Mouse (Mus musculus) urinary bladder, postnatal 4 days (tissue): ENCODE results near the gene Ndufv1.

ENCODE experiments used
- DNase-seq, 2 experiments: peaks; one replicate each; pipeline ENCODE4 v3.0.0; 2021 to 2022; ENCODE audit warnings: low spot score in 2 of 2

Ndufv1 gene

DNA sequence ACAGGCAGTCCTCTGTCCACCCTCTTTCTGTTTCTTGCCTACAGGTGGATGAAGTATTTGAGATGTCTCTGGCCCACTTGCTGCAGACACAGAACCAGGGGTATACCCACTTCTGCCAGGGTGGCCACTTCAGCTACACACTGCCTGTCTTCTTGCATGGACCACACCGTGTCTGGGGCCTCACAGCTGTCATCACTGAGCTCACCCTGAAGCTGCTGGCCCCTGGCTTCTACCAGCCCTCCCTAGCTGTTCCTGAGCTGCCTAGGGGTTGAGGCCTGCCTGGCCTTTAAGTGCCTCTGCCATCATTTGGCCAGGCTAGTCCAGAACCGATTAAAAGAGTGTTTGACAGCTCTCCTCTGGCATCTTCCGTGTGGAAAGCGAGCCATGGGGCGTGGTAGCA lies 10.9 kb downstream of the Ndufv1 start:
- no peak for DNase-seq

DNA sequence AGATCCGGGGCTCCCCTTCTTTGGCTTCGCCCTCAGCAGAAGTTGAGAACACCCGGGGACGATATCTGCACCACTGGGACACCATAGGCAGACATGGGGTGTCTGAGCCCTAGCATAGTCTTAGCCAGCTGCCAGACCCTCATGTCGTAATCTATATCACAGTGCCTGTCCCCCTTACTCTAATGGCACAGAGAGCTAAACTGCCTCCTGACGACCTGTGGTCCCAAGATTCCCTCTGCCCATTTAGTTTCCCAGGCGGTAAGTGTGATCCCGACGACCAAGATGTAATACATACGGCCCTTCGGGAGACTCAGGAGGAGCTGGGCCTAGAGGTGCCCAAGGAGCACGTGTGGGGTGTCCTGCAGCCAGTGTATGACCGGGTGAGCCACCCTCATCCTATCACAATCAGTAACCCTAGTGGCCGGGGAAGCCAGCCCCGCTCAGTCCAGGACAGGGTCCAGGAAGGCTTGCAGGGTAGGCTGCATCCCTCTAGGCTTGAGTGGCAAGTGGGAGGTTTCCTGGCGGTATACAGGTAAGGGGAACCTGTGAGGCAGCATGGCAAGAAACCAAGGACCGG lies 11.6 kb downstream of the Ndufv1 start:
- no peak for DNase-seq

DNA sequence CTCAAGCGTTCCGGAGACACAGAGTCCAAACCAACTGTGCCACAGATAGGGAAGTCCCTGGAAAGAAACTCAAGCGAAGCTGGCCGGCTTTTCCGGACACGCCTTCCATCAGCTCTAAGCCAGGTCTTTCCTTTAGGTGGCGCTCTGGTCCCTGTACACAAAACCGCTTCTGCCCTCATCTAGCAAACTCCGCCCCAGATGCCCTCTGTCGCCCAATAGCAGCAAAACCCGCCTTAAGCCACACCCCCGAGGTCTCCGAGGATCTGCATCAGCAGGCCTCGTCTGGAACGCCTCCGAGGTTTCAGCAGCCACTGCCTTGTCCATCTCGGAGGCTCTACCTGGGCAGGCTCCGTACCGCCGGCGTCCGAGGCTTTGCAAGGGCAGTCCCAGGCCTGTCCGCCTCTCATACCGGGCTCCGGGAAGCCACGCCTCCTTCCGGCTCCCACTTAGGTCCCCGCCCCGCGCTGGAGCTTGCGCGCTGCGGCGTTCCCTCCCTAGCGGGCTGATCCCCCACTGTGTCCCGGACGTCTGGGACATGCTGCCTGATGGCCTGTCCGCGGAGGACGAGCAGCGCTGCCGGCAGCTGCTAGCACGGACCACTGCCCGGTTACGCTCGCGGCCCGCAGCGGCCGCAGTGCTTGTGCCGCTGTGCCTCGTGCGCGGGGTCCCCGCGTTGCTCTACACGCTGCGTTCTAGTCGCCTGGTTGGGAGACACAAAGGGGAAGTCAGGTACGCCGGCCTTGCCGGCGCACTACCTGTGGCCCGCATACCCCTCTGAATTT lies 12.3 kb downstream of the Ndufv1 start, which contains the start of the genes Nudt8 and Gm49405:
TSS of gene Nudt8 (plus strand) at position 462 of the 782 bp plus-strand sequence.
TSS of gene Gm49405 (plus strand) at position 508 of the 782 bp plus-strand sequence.
- peak; percentile 92 to 96 for DNase-seq

DNA sequence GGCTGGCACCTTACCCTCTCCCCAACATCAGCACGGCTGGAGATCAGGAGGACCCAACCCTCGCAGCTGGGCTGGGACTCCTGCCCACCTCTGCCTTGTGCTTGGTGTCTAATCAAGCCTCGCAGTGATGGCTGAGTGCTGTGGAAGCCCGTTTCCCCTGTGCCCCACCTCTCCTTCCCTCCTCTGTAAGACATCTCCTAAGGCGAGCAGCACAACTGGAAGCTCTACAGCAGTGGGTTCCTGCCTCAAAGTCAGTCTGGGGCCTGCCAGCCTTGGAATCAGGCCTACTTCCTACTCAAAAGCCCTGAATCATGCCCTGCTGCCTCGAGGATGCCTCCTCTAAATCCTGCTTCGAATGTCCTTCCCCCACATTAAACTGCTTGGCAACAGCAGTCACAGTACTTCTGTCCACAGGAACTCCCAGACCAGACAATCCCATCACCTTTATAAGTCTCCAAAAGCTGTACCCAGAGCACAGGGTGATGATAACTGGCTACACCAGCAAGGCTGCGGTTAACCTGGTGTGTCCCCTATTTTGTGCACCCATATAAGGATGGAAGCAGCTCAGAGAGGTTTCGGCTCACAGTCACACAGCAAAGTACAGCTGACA lies 13.4 kb downstream of the Ndufv1 start:
- no peak for DNase-seq

DNA sequence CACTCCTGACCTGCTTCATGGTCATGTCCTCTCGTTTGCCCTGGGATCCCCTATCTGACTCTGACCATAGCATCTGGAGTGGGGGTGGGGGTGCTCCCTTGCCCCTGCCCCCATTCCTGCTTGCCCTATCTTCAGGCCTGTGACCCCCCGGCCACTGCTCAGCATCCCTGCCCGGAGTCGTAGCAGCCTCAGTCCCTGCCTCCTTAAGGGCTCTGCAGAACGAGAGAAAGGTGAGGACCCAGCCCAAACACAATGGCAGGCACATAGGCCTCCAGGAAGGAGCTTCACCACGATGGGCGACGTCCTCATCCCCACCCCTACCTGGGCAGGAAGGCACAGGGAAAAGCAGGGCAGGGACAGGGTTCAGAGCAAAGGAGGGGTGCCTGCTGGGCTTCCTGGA lies 14.3 kb downstream of the Ndufv1 start:
- no peak for DNase-seq

DNA sequence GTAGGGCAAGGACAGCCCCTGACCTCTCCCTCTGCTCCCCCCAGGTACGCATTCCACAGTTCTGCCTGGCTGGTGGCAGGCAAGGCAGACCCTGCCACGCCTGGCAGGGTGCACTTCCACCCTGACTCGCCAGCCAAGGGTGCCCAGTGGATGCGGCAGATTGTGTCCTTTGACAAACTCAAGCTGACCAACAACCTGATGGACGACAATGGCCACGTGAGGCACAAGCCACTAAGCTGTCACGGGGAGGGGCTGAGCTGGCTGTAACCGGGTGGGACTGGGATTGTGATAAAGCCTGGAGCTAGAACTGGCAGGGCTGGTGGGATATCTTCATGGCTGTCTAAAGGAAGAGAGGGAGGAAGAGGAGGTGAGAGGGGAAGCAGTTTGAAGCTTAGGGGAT lies 15.4 kb downstream of the Ndufv1 start:
- no peak for DNase-seq

DNA sequence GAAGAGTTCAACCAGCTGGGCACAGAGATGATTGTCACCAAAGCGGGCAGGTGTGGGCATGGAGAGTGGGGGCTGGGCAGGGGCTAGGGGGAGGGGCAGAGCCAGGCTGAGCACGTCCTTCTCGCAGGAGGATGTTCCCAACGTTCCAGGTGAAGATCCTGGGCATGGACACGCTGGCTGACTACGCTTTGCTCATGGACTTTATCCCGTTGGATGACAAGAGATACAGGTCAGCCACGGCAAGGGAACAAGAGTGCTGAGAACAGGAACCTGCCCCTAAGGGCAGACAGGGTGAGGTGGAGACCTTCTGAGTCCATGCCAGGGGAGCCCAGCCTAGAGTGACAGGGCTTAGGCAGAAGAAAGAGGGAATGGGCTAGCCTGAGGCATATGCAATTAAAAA lies 15.9 kb downstream of the Ndufv1 start:
- DNase-seq = no peak

DNA sequence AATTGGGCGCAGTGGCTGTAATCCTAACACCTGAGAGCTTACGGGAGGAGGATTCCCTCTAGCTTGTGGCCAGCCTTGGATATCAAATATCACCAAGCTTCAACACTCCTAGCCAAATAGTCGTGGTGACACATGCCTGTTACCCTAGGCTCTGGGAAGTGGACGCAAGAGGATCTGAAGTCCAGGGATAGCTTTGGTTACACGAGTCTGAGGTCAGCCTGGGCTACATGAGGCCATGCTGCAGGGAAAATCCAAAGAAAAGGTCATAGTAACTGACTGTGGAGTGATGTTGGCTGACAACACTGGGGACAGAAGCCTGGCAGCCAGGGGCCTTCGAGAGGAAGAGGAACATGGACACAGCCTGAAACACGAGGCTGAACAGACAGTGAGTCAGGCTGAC lies 16.5 kb downstream of the Ndufv1 start:
- DNase-seq = no peak

DNA sequence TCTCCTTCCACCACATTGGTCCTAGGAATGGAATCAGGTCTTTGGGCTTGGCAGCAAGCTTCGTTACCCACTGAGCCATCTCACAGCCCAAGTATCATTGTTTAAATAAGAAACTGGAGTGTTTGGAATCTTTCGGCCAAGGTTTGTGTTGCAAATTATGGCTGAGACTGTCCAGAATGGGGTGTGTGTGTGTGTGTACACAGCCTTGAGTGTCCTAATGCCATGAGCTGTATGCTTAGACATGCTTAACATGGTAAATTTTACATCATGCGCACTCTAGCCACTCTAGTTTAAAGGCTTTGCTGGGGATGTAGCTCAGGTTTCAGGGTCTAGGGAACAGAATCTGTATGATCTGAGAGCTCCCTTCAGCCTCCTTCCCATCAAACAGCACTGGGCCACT lies 17.1 kb downstream of the Ndufv1 start:
- no peak for DNase-seq

DNA sequence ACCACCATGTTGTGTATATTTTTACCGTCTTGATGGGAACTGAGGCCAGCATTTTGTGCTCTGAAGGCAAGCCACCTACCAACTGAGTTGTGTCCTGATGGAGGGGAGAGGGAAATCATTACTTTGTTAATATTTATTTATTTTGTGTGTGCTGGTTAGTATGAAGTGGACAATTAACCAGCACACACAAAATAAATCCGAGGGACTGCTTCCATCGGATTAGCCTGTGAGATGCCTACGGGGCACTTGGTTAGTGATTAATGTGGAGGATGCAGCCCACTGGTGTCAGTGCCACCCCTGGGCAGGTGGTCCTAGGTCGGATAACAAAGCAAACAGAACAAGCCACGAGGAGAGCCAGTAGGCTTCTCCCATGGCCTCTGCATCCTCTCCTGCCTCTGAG lies 17.7 kb downstream of the Ndufv1 start:
- DNase-seq = no peak

DNA sequence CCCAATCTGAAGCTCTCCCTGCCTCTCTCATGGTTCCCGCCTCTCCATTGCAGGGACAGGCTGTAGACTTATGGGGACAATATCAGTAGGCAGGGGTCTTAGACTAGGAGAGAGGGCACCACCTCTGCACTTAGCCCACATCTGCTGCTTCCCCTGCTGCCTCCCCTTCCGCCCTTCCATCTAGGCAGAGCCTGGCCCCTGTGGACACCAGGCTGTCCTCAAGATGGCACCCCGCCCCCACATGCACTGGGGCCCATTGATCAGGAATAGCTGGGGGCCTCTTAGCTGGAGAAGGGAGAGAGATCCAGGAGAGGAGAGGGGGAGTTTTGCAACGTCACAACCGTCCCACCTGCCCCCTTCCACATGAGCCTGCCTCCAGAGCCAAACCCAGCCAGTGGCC lies 20.2 kb downstream of the Ndufv1 start, which contains the start of gene Tbx10:
TSS of gene Tbx10 (plus strand) at position 337 of the 400 bp plus-strand sequence.
- DNase-seq = no peak

DNA sequence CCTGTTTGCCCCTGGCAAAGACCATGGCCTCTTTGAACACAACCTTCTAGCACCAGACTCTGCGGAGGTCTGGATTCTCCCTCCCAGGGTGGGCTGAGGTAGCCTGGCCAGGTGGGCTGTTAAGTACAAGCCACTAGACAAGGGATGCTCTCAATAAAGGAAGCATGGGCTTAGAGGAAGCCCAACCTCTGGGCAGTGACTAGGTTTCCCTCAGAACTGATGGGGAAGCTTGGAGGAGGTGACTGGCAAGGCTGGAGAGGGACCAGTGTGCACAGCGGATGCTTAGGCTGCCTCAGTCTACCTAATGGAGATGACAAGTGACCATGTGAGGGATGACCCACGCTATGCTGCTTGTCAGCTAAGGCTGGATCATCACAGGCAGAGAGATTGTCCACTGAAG lies 20.6 kb downstream of the Ndufv1 start:
- DNase-seq = no peak

DNA sequence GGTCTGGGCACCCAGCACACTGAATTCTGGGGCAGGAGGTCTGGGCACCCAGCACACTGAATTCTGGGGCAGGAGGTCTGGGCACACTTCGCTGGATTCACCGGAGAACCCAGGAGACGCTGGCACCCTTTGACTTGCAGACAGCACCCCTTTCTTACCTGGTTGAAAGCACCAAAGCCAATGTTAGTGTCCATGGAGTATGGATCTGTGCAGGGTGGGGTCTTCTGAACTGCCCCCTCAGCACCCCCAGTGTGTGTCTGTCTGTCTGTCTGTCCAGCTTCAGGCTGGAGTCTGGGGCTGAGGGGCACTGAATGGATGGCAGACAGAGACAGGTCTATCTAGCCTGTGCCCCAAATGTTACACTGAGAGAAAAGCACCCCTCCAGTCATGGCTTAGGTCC lies 21.0 kb downstream of the Ndufv1 start:
- DNase-seq = no peak

DNA sequence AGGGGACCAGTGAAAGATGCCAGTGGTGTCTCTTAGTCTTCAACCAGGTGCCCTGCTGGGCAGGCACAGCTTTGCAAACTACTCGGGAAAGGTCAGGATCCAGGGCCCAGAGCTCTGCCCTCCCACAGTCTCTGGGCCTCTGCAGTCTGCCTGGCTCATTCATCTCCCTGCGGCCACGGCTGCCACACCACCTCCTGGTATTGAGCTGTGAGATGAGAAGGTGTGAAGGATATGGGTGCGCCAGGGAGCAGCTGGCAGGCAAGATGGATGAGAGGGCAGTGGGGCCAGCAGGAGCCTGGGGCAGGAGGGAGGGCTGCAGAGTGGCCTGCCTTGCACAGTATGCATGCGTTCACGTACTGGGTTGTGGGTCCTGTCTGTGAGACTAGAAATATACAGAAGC lies 21.8 kb downstream of the Ndufv1 start:
- no peak for DNase-seq

DNA sequence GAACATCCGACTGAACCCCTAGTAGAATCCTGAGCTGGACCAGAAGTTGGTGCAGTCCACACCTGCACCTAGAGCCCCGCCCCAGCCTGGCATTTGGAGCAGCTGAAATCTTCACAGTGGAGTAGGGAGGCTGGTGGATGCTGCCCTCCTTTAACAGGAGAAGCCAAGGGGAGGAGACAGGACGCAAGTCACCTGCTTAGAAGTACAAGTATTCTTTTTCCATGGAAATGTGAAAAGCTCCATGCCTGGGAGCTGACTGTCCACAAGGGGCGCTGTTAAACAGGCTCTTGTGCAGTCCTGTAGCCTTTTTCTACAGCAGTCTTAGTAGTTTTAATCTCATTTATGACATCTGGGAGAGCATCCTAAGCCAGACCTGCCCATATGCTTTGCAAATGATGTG lies 23.9 kb downstream of the Ndufv1 start:
- DNase-seq = no peak

DNA sequence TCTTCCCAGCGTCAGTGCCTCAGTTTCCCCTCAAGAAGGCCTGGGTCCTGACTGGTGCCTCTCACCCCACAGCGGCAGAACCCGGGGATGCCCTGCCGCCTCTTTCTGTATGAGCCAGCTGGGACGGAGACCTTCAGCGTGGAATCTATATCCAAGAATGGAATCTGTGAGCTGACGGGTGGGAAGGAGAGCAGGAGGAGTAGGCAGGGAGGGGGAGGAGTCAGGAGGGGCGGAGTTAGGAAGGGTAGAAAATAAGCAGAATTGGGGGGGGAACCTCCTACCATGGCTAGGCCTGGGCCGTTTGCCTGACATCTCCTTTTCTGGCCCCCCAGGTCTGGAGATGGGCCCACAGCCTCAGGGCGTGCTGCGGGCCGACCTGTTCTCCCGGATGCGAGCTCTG lies 24.5 kb downstream of the Ndufv1 start:
- no peak for DNase-seq

DNA sequence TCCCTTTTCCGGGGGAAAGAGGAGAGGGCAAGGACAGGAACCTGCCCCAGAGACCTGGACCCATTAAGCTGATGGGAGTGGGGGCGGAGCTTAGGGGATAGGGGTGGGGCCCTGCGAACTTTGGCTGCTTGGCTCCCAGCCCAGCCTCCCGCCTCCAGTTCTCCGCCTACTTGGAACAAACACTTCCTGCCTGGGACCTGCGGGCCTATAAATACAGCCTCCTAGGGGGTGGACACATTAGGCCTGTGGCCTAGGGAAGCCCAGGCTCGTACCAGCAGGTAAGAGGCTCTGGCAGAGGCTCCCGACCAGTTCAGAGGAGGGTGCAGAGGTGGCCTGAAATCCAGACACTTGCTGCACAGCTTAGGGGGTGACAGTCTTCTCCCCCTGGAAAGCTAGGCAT lies 26.3 kb downstream of the Ndufv1 start, which contains the start of gene Acy3:
TSS of gene Acy3 (plus strand) at position 237 of the 400 bp plus-strand sequence.
- DNase-seq = peak; percentile 80 to 84

DNA sequence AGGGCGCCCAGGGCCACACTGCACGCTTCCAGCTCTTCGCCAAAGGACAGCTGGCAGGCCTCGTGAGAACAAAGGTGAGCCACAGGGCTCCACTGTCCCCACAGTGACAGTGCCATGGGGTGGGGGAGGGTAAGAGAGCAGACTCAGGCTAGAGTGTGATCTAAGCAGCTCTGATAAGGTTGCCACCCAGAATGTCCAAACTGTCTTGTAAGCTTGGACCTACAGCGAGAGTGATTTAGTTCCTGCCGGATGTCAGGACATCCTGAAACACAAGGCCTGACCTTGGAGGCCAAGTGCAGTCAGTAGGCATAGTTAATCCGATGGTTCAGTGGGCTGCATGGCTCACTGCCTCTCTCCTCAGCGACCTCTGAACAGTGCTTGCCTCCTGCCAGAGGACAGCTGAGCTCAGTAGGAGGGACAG lies 27.3 kb downstream of the Ndufv1 start:
- DNase-seq = no peak

DNA sequence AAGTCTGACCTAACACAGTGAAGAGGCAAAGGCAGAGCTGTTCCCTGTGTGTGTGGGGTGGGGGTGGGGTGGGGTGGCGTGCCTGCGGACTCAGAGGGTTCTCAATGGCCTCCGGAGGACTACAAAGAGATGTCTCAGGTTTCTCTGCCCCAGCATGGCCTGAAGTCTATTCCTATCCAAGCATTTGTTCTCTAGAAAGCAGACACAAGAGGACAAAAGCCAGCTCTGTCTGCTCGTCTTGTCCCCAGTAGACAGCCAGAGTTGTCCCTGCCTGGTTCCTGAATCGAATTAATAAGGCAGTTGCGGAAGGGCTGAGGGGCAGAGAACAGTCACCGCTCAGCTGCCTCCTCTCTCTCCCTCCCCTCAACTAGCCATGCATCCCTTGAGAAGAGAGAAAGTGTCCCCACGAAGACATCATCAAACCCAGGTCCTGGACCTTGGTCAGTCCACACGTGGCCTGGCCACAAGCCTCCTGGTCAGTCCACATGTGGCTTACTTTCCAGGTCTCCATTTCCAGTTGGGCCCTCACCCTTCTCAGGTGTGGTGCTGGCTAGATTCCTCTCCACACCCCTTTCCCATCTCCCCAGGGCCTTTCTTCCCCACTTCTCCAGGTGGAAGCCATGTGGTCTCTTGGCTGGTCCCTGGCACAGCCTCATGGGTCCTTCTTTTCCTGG lies 28.9 kb downstream of the Ndufv1 start:
- no peak for DNase-seq

DNA sequence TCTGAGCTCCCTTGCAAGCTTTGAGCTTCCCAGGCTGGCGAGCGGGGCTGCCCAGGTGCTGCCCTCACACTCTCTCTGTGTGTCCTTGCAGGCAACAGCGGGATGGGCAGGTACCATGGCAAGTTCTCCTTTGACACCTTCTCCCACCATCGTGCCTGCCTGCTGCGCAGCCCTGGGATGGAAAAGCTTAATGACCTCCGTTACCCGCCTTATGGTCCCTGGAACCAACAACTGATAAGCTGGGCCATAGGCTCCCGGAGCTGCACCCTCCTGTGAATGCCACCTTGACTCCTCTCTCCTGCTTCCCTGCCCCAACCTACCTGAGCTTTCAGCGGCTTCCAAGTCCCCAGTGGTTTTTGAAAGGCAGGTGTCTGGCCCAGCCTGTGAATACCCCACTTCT lies 31.7 kb downstream of the Ndufv1 start:
- DNase-seq = no peak

DNA sequence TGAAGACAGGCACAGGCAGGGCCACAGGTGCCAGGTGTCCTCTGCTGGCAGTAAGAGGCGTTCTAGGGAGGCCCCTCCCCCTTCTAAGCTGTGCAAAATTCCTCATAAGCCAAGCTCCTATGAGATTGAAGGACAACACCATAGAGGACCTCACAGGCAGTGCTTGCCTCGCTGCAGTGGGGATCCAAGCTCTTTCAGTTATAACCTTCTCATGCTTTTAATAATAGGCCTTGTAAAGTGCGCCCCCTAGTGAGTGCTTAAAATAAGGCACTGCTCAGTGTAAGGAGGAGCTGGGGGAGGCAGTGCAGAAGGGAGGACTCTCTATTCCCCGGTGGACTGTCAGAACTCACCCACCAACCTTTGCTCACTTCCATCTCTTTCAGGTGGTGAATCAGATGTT lies 32.3 kb downstream of the Ndufv1 start:
- peak; percentile 55 to 78 for DNase-seq

DNA sequence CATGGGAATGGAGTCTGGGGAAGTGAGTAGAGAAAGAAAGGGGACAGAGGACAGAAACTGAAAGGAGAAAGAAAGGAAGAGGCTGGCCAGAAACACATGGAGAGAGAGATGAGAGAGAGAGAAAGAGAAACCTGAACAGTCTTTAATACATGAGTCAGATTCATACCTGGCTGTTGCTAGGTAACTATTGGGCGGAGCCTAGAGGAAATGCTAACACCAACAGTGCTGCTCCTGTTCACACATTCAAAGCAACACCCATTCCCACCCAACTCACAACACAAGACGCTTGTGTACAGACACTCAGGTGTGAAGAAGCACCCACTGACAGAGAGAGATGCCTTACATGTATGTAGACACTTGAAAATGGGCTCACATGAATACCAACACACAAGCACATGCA lies 36.7 kb downstream of the Ndufv1 start:
- DNase-seq = no peak
